Mouse (Mus musculus): Measurements from ENCODE around the gene Ctns. TPM values are rescaled to one million over a fixed set of nuclear protein-coding genes. Genes with fewer than 3 reads are reported as not detected.

Gene Ctns
- polyA plus RNA-seq, 1 experiment from 2014 or later = 17.6 TPM

- ATAC-seq (no peak), DNase-seq (ENCODE audit: low spot score) (no peak)
- H3K4me1 ChIP-seq (ENCODE audit: control insufficient read depth, insufficient read depth, low read length) = no peaks in the 10 kb centered on the region
- no peaks in the 10 kb centered on the region for H3K27me3 ChIP-seq (replicated peaks; ENCODE audit: control insufficient read depth, insufficient read depth, low read length)
- H3K27ac ChIP-seq (ENCODE audit: low read depth, low read length) = no peak overlapping the region
- no peak overlapping the region for H3K9ac ChIP-seq (ENCODE audit: low read length)
- no peak overlapping the region for H3K4me3 ChIP-seq (ENCODE audit: low read depth, low read length)
- no peaks in the 10 kb centered on the region; the same call in 1 of the 2 replicates for H3K9me3 ChIP-seq (replicated peaks; ENCODE audit: control insufficient read depth, low read length)
- H3K36me3 ChIP-seq (ENCODE audit: control insufficient read depth, insufficient read depth, low read length) = no peaks in the 10 kb centered on the region
- 93% methylated on average over 6 of the region's 6 CpGs for WGBS
- no peak overlapping the region for H3K4me2 ChIP-seq (ENCODE audit: low read length)
These were observed 27.0 kb upstream of the Ctns start for GRCm38 (mm10) chr11:73225856-73226255.

- no peaks in the 10 kb centered on the region for H3K27me3 ChIP-seq (replicated peaks; ENCODE audit: control insufficient read depth, insufficient read depth, low read length)
- no peak for ATAC-seq
These were observed 25.1 kb upstream of the Ctns start for GRCm38 (mm10) chr11:73223966-73224365.

GRCm38 (mm10) chr11:73222846-73223245, 24.0 kb upstream of the Ctns start:
- Histone ChIP-seq H3K4me1 (ENCODE audit: control insufficient read depth, insufficient read depth, low read length) (no peaks in the 10 kb centered on the region), H3K4me3 (ENCODE audit: low read depth, low read length) (no peak overlapping the region), H3K27me3 (replicated peaks; ENCODE audit: control insufficient read depth, insufficient read depth, low read length) (no peaks in the 10 kb centered on the region), H3K9me3 (replicated peaks; ENCODE audit: control insufficient read depth, low read length) (no peaks in the 10 kb centered on the region), H3K36me3 (ENCODE audit: control insufficient read depth, insufficient read depth, low read length) (no peaks in the 10 kb centered on the region), H3K9ac (ENCODE audit: low read length) (no peak overlapping the region), H3K4me2 (ENCODE audit: low read length) (no peak overlapping the region), H3K27ac (ENCODE audit: low read depth, low read length) (no peak overlapping the region)
- no peak for ATAC-seq
- 49% methylated on average over 5 of the region's 5 CpGs for WGBS
- no peak for DNase-seq (ENCODE audit: low spot score)

More at GRCm38 (mm10) chr11:73223966-73224365, 25.1 kb upstream of the Ctns start:
- no peak for DNase-seq (ENCODE audit: low spot score)
- H3K4me3 ChIP-seq (ENCODE audit: low read depth, low read length) = no peak overlapping the region
- no peak overlapping the region for H3K4me2 ChIP-seq (ENCODE audit: low read length)
- H3K4me1 ChIP-seq (ENCODE audit: control insufficient read depth, insufficient read depth, low read length) = no peaks in the 10 kb centered on the region
- 79% methylated on average over 2 of the region's 2 CpGs for WGBS
- H3K36me3 ChIP-seq (ENCODE audit: control insufficient read depth, insufficient read depth, low read length) = no peaks in the 10 kb centered on the region
- H3K27ac ChIP-seq (ENCODE audit: low read depth, low read length) = no peak overlapping the region
- H3K9ac ChIP-seq (ENCODE audit: low read length) = no peak overlapping the region
- H3K9me3 ChIP-seq (replicated peaks; ENCODE audit: control insufficient read depth, low read length) = no peaks in the 10 kb centered on the region; the same call in 1 of the 2 replicates

GRCm38 (mm10) chr11:73220651-73221050, 21.8 kb upstream of the Ctns start:
- H3K27me3 ChIP-seq (replicated peaks; ENCODE audit: control insufficient read depth, insufficient read depth, low read length) = no peaks in the 10 kb centered on the region
- no peaks in the 10 kb centered on the region for H3K9me3 ChIP-seq (replicated peaks; ENCODE audit: control insufficient read depth, low read length)
- DNase-seq (ENCODE audit: low spot score) (no peak), ATAC-seq (no peak)
- no peaks in the 10 kb centered on the region for H3K36me3 ChIP-seq (ENCODE audit: control insufficient read depth, insufficient read depth, low read length)
- H3K4me3 ChIP-seq (ENCODE audit: low read depth, low read length) = no peak overlapping the region
- H3K4me1 ChIP-seq (ENCODE audit: control insufficient read depth, insufficient read depth, low read length) = no peaks in the 10 kb centered on the region
- H3K9ac ChIP-seq (ENCODE audit: low read length) = no peak overlapping the region
- no peak overlapping the region for H3K4me2 ChIP-seq (ENCODE audit: low read length)
- 88% methylated on average over 1 of the region's 1 CpGs for WGBS
- H3K27ac ChIP-seq (ENCODE audit: low read depth, low read length) = no peak overlapping the region

- H3K27ac ChIP-seq (ENCODE audit: low read depth, low read length) = no peak overlapping the region
- ATAC-seq (no peak), DNase-seq (ENCODE audit: low spot score) (no peak)
- H3K4me1 ChIP-seq (ENCODE audit: control insufficient read depth, insufficient read depth, low read length) = no peaks in the 10 kb centered on the region
- H3K9me3 ChIP-seq (replicated peaks; ENCODE audit: control insufficient read depth, low read length) = no peaks in the 10 kb centered on the region
- WGBS = 62% methylated on average over 2 of the region's 2 CpGs
- H3K4me2 ChIP-seq (ENCODE audit: low read length) = no peak overlapping the region
- H3K27me3 ChIP-seq (replicated peaks; ENCODE audit: control insufficient read depth, insufficient read depth, low read length) = no peaks in the 10 kb centered on the region
- no peaks in the 10 kb centered on the region for H3K36me3 ChIP-seq (ENCODE audit: control insufficient read depth, insufficient read depth, low read length)
- no peak overlapping the region for H3K4me3 ChIP-seq (ENCODE audit: low read depth, low read length)
- H3K9ac ChIP-seq (ENCODE audit: low read length) = no peak overlapping the region
These were observed 20.8 kb upstream of the Ctns start for GRCm38 (mm10) chr11:73219671-73220070.

- H3K4me2 ChIP-seq (ENCODE audit: low read length) = no peak overlapping the region
- no peak overlapping the region for H3K27ac ChIP-seq (ENCODE audit: low read depth, low read length)
- no peaks in the 10 kb centered on the region for H3K9me3 ChIP-seq (replicated peaks; ENCODE audit: control insufficient read depth, low read length)
- DNase-seq (ENCODE audit: low spot score) (no peak), ATAC-seq (no peak)
- no peaks in the 10 kb centered on the region for H3K36me3 ChIP-seq (ENCODE audit: control insufficient read depth, insufficient read depth, low read length)
- no peaks in the 10 kb centered on the region for H3K27me3 ChIP-seq (replicated peaks; ENCODE audit: control insufficient read depth, insufficient read depth, low read length)
- no peak overlapping the region for H3K4me3 ChIP-seq (ENCODE audit: low read depth, low read length)
- no peak overlapping the region for H3K9ac ChIP-seq (ENCODE audit: low read length)
- 75% methylated on average over 3 of the region's 3 CpGs for WGBS
- no peaks in the 10 kb centered on the region for H3K4me1 ChIP-seq (ENCODE audit: control insufficient read depth, insufficient read depth, low read length)
These were observed 15.1 kb upstream of the Ctns start for GRCm38 (mm10) chr11:73213956-73214355.

- Histone ChIP-seq H3K4me2 (ENCODE audit: low read length) (no peak overlapping the region), H3K4me3 (ENCODE audit: low read depth, low read length) (no peak overlapping the region), H3K27me3 (replicated peaks; ENCODE audit: control insufficient read depth, insufficient read depth, low read length) (no peaks in the 10 kb centered on the region), H3K36me3 (ENCODE audit: control insufficient read depth, insufficient read depth, low read length) (no peaks in the 10 kb centered on the region), H3K4me1 (ENCODE audit: control insufficient read depth, insufficient read depth, low read length) (no peaks in the 10 kb centered on the region), H3K9ac (ENCODE audit: low read length) (no peak overlapping the region), H3K9me3 (replicated peaks; ENCODE audit: control insufficient read depth, low read length) (no peaks in the 10 kb centered on the region), H3K27ac (ENCODE audit: low read depth, low read length) (no peak overlapping the region)
- WGBS = 88% methylated on average over 2 of the region's 2 CpGs
- no peak for ATAC-seq
- DNase-seq (ENCODE audit: low spot score) = no peak
These were observed 8.8 kb upstream of the Ctns start for GRCm38 (mm10) chr11:73207621-73208020.

- no peak for ATAC-seq
- no peak overlapping the region for H3K27ac ChIP-seq (ENCODE audit: low read depth, low read length)
- WGBS = 85% methylated on average over 7 of the region's 7 CpGs
- H3K9ac ChIP-seq (ENCODE audit: low read length) = no peak overlapping the region
- H3K4me2 ChIP-seq (ENCODE audit: low read length) = no peak overlapping the region
- H3K27me3 ChIP-seq (replicated peaks; ENCODE audit: control insufficient read depth, insufficient read depth, low read length) = no peaks in the 10 kb centered on the region
- H3K9me3 ChIP-seq (replicated peaks; ENCODE audit: control insufficient read depth, low read length) = no peaks in the 10 kb centered on the region
- H3K4me1 ChIP-seq (ENCODE audit: control insufficient read depth, insufficient read depth, low read length) = no peaks in the 10 kb centered on the region
- no peak overlapping the region for H3K4me3 ChIP-seq (ENCODE audit: low read depth, low read length)
- no peak for DNase-seq (ENCODE audit: low spot score)
- H3K36me3 ChIP-seq (ENCODE audit: control insufficient read depth, insufficient read depth, low read length) = no peaks in the 10 kb centered on the region
These were observed 6.4 kb upstream of the Ctns start for GRCm38 (mm10) chr11:73205194-73205593.

- no peak for DNase-seq (ENCODE audit: low spot score)
- no peak for ATAC-seq
- Histone ChIP-seq H3K36me3 (ENCODE audit: control insufficient read depth, insufficient read depth, low read length) (no peaks in the 10 kb centered on the region), H3K4me2 (ENCODE audit: low read length) (no peak overlapping the region), H3K27me3 (replicated peaks; ENCODE audit: control insufficient read depth, insufficient read depth, low read length) (no peaks in the 10 kb centered on the region), H3K9me3 (replicated peaks; ENCODE audit: control insufficient read depth, low read length) (no peaks in the 10 kb centered on the region), H3K4me1 (ENCODE audit: control insufficient read depth, insufficient read depth, low read length) (no peaks in the 10 kb centered on the region), H3K9ac (ENCODE audit: low read length) (no peak overlapping the region), H3K4me3 (ENCODE audit: low read depth, low read length) (no peak overlapping the region), H3K27ac (ENCODE audit: low read depth, low read length) (no peak overlapping the region)
- 86% methylated on average over 8 of the region's 8 CpGs for WGBS
These were observed 5.1 kb upstream of the Ctns start for GRCm38 (mm10) chr11:73203895-73204294.

Measured in forebrain, embryonic 14.5 days (tissue).